Mouse (Mus musculus) macrophage (primary cell): ENCODE measurements around the gene Trim33. TPM values are rescaled to one million over a fixed set of nuclear protein-coding genes. Genes with fewer than 3 reads are reported as not detected.

Experiments
- H3K27ac ChIP-seq: fragments of 350-480 bp; formaldehyde crosslinking; 2 replicates; pipeline ENCODE4 v1.9.0; 2021
- H3K36me3 ChIP-seq: fragments of 350-480 bp; formaldehyde crosslinking; 2 replicates; pipeline ENCODE4 v1.9.0; 2021; ENCODE audit errors: inconsistent target
- H3K4me3 ChIP-seq: fragments of 350-480 bp; formaldehyde crosslinking; 2 replicates; pipeline ENCODE4 v1.9.0; 2021; ENCODE audit errors: inconsistent target
- H3K79me2 ChIP-seq: fragments of 350-480 bp; formaldehyde crosslinking; 2 replicates; pipeline ENCODE4 v1.9.0; 2021; ENCODE audit errors: inconsistent target
- WGBS: methylation state at CpG from one replicate; pipeline ENCODE4 v1.1.7; 2026; ENCODE audit warnings: inconsistent platforms; ENCODE audit not compliant: missing documents; 5-methylcytosine and 5-hydroxymethylcytosine counted together
- polyA plus RNA-seq: library from polyadenylated mRNA; stranded (reverse); fragments of 250-400 nt; gene quantifications from 3 replicates; pipeline ENCODE4 v1.2.4, GENCODE M21; 2018; ENCODE audit warnings: inconsistent platforms

Gene Trim33
- polyA plus RNA-seq, 1 experiment from 2014 or later: 24.5 TPM

- Histone ChIP-seq H3K79me2 (no peaks in the 10 kb centered on the region), H3K27ac (no peak overlapping the region), H3K36me3 (no peaks in the 10 kb centered on the region), H3K4me3 (no peak overlapping the region)
- 69% methylated on average over 16 of the region's 17 CpGs for WGBS
Observed at GRCm38 (mm10) chr3:103401342-103402098, 122.4 kb downstream of the Trim33 start.

- 93% methylated on average over 10 of the region's 10 CpGs for WGBS
- Histone ChIP-seq H3K27ac (no peak overlapping the region), H3K79me2 (no peaks in the 10 kb centered on the region), H3K4me3 (no peak overlapping the region), H3K36me3 (no peaks in the 10 kb centered on the region)
Observed at GRCm38 (mm10) chr3:103402212-103402611, 123.1 kb downstream of the Trim33 start.

GRCm38 (mm10) chr3:103405135-103405534 is 126.0 kb downstream of the Trim33 start:
- WGBS: 82% methylated on average over 2 of the region's 2 CpGs
- H3K27ac ChIP-seq: no peak overlapping the region
- no peak overlapping the region for H3K4me3 ChIP-seq
- no peaks in the 10 kb centered on the region for H3K79me2 ChIP-seq
- H3K36me3 ChIP-seq: no peaks in the 10 kb centered on the region

GRCm38 (mm10) chr3:103405871-103406765 is 127.0 kb downstream of the Trim33 start:
- H3K4me3 ChIP-seq: no peak overlapping the region
- no peak overlapping the region for H3K27ac ChIP-seq
- WGBS: 81% methylated on average over 11 of the region's 11 CpGs
- H3K79me2 ChIP-seq: no peaks in the 10 kb centered on the region
- no peaks in the 10 kb centered on the region for H3K36me3 ChIP-seq

Other genes starting within 250 kb of the Trim33 start
- gene Nras, start 221.0 kb upstream of the Trim33 start, polyA plus RNA-seq: 74.5 to 96.9 TPM (median 89.3 TPM) in 3 replicates
- not detected in 3 replicates for gene Ampd1, start 205.3 kb upstream of the Trim33 start, polyA plus RNA-seq
- 0.87 to 5.7 TPM (median 1.7 TPM) in 3 replicates for gene Dennd2c, start 176.7 kb upstream of the Trim33 start, polyA plus RNA-seq
- gene Bcas2, start 107.6 kb upstream of the Trim33 start, polyA plus RNA-seq: 53.1 to 78.6 TPM (median 54.7 TPM) in 3 replicates